Mouse (Mus musculus) intestine, embryonic 16.5 days (tissue): Measurements from ENCODE around the gene Dlg2. TPM values are rescaled to one million over a fixed set of nuclear protein-coding genes. Genes with fewer than 3 reads are reported as not detected.

ENCODE experiments used
- ATAC-seq: fragments of 200-750 bp; cut with Nextera tagmentation; 2 replicates; pipeline ENCODE4 v1.8.0; 2017; ENCODE audit warnings: moderate TSS enrichment, moderate library complexity
- H3K27ac ChIP-seq: fragments of 300-500 bp; sonication (generic); 2 replicates; pipeline ENCODE4 v1.5.1; 2014; ENCODE audit warnings: mild to moderate bottlenecking, low read length
- H3K27me3 ChIP-seq: fragments of 300-500 bp; sonication (generic); replicated peaks from 2 replicates; pipeline ENCODE4 v1.6.1; 2014; ENCODE audit warnings: low read length, control low read depth, mixed read lengths; ENCODE audit not compliant: control insufficient read depth, insufficient read depth
- H3K36me3 ChIP-seq: fragments of 300-500 bp; sonication (generic); 2 replicates; pipeline ENCODE4 v1.6.1; 2014; ENCODE audit warnings: low read length, control low read depth; ENCODE audit not compliant: control insufficient read depth, insufficient read depth
- H3K4me1 ChIP-seq: fragments of 300-500 bp; sonication (generic); 2 replicates; pipeline ENCODE4 v1.6.1; 2014; ENCODE audit warnings: low read length, control low read depth, mixed read lengths; ENCODE audit not compliant: control insufficient read depth, insufficient read depth
- H3K4me2 ChIP-seq: fragments of 300-500 bp; sonication (generic); 2 replicates; pipeline ENCODE4 v1.6.1; 2014; ENCODE audit warnings: low read depth, low read length, control low read depth
- H3K4me3 ChIP-seq: fragments of 300-500 bp; sonication (generic); 2 replicates; pipeline ENCODE4 v1.5.1; 2014; ENCODE audit warnings: mild to moderate bottlenecking, low read length
- H3K9ac ChIP-seq: fragments of 300-500 bp; sonication (generic); 2 replicates; pipeline ENCODE4 v1.6.1; 2014; ENCODE audit warnings: low read depth, low read length
- H3K9me3 ChIP-seq: fragments of 300-500 bp; sonication (generic); 2 replicates; pipeline ENCODE4 v1.6.1; 2016; ENCODE audit warnings: low read length, control low read depth; ENCODE audit not compliant: control insufficient read depth
- WGBS: fragments of 180-500 bp; shearing (Covaris S2); extraction: QIAGEN DNeasy Blood & Tissue Kit; methylation state at CpG from one replicate; pipeline ENCODE4 v1.1.7; 2014; 5-methylcytosine and 5-hydroxymethylcytosine counted together
- polyA plus RNA-seq: library from polyadenylated mRNA; unstranded; fragments of >200 nt; fragmentation: Nextera tagmentation; extraction: Ambion mirVana; gene quantifications from 2 replicates; pipeline ENCODE4 v1.2.1, GENCODE M21; 2015

The Dlg2 gene
- polyA plus RNA-seq, 1 experiment from 2014 or later, result 3.9 TPM

- Histone ChIP-seq H3K36me3 (no peaks in the 10 kb centered on the region), H3K9me3 (no peaks in the 10 kb centered on the region), H3K27ac (no peak overlapping the region), H3K4me2 (no peak overlapping the region), H3K4me1 (no peaks in the 10 kb centered on the region), H3K9ac (no peak overlapping the region), H3K4me3 (no peak overlapping the region), H3K27me3 (no peaks in the 10 kb centered on the region)
- WGBS, result 81% methylated on average over 6 of the region's 6 CpGs
- ATAC-seq, result no peak
Measured at GRCm38 (mm10) chr7:92392052-92392640, 1915.7 kb downstream of the Dlg2 start.

- H3K9ac ChIP-seq, result no peak overlapping the region
- H3K27ac ChIP-seq, result no peak overlapping the region
- no peak for ATAC-seq
- no peak overlapping the region for H3K4me2 ChIP-seq
- H3K4me3 ChIP-seq, result no peak overlapping the region
- no peaks in the 10 kb centered on the region for H3K36me3 ChIP-seq
- no peaks in the 10 kb centered on the region for H3K4me1 ChIP-seq
- no peaks in the 10 kb centered on the region for H3K9me3 ChIP-seq
- no peaks in the 10 kb centered on the region for H3K27me3 ChIP-seq
- 73% methylated on average over 1 of the region's 1 CpGs for WGBS
Measured at GRCm38 (mm10) chr7:92396783-92397182, 1920.3 kb downstream of the Dlg2 start.

GRCm38 (mm10) chr7:92398841-92399240, 1922.4 kb downstream of the Dlg2 start:
- Histone ChIP-seq H3K27ac (no peak overlapping the region), H3K36me3 (no peaks in the 10 kb centered on the region), H3K9ac (no peak overlapping the region), H3K27me3 (no peaks in the 10 kb centered on the region), H3K4me3 (no peak overlapping the region), H3K9me3 (no peaks in the 10 kb centered on the region), H3K4me1 (no peaks in the 10 kb centered on the region), H3K4me2 (no peak overlapping the region)
- WGBS, result 74% methylated on average over 1 of the region's 1 CpGs
- ATAC-seq, result no peak

GRCm38 (mm10) chr7:92400551-92400950, 1924.1 kb downstream of the Dlg2 start:
- 57% methylated on average over 1 of the region's 1 CpGs for WGBS

GRCm38 (mm10) chr7:92401001-92401688, 1924.7 kb downstream of the Dlg2 start:
- H3K4me1 ChIP-seq, result no peaks in the 10 kb centered on the region
- no peaks in the 10 kb centered on the region for H3K36me3 ChIP-seq
- no peak overlapping the region for H3K27ac ChIP-seq
- no peaks in the 10 kb centered on the region for H3K9me3 ChIP-seq
- WGBS, result 59% methylated on average over 4 of the region's 4 CpGs
- no peak overlapping the region for H3K9ac ChIP-seq
- no peak overlapping the region for H3K4me3 ChIP-seq
- no peak for ATAC-seq
- no peak overlapping the region for H3K4me2 ChIP-seq
- H3K27me3 ChIP-seq, result no peaks in the 10 kb centered on the region

More at GRCm38 (mm10) chr7:92400551-92400950, 1924.1 kb downstream of the Dlg2 start:
- Histone ChIP-seq H3K4me3 (no peak overlapping the region), H3K9me3 (no peaks in the 10 kb centered on the region), H3K4me2 (no peak overlapping the region), H3K27me3 (no peaks in the 10 kb centered on the region), H3K27ac (no peak overlapping the region), H3K9ac (no peak overlapping the region), H3K36me3 (no peaks in the 10 kb centered on the region), H3K4me1 (no peaks in the 10 kb centered on the region)
- ATAC-seq, result no peak

GRCm38 (mm10) chr7:92408479-92408878, 1932.0 kb downstream of the Dlg2 start:
- Histone ChIP-seq H3K9me3 (no peaks in the 10 kb centered on the region), H3K27ac (no peak overlapping the region), H3K4me2 (no peak overlapping the region), H3K9ac (no peak overlapping the region), H3K4me3 (no peak overlapping the region), H3K4me1 (no peaks in the 10 kb centered on the region), H3K36me3 (no peaks in the 10 kb centered on the region), H3K27me3 (no peaks in the 10 kb centered on the region)
- ATAC-seq, result no peak
- WGBS, result 68% methylated on average over 5 of the region's 5 CpGs

- H3K4me3 ChIP-seq, result no peak overlapping the region
- no peaks in the 10 kb centered on the region for H3K9me3 ChIP-seq
- 73% methylated on average over 10 of the region's 10 CpGs for WGBS
- no peaks in the 10 kb centered on the region for H3K27me3 ChIP-seq
- H3K4me1 ChIP-seq, result no peaks in the 10 kb centered on the region
- H3K27ac ChIP-seq, result no peak overlapping the region
- H3K4me2 ChIP-seq, result no peak overlapping the region
- ATAC-seq, result no peak
- H3K9ac ChIP-seq, result no peak overlapping the region
- H3K36me3 ChIP-seq, result no peaks in the 10 kb centered on the region
Measured at GRCm38 (mm10) chr7:92420474-92420873, 1944.0 kb downstream of the Dlg2 start.

- H3K9ac ChIP-seq, result no peak overlapping the region
- no peak for ATAC-seq
- H3K27me3 ChIP-seq, result no peaks in the 10 kb centered on the region
- H3K9me3 ChIP-seq, result no peaks in the 10 kb centered on the region
- no peak overlapping the region for H3K4me2 ChIP-seq
- 91% methylated on average over 3 of the region's 3 CpGs for WGBS
- H3K27ac ChIP-seq, result no peak overlapping the region
- H3K4me3 ChIP-seq, result no peak overlapping the region
- no peaks in the 10 kb centered on the region for H3K36me3 ChIP-seq
- H3K4me1 ChIP-seq, result no peaks in the 10 kb centered on the region
Measured at GRCm38 (mm10) chr7:92423017-92423416, 1946.5 kb downstream of the Dlg2 start.

- Histone ChIP-seq H3K9me3 (no peaks in the 10 kb centered on the region), H3K4me3 (no peak overlapping the region), H3K4me2 (no peak overlapping the region), H3K4me1 (no peaks in the 10 kb centered on the region), H3K27ac (no peak overlapping the region), H3K27me3 (no peaks in the 10 kb centered on the region), H3K36me3 (no peaks in the 10 kb centered on the region), H3K9ac (no peak overlapping the region)
- ATAC-seq, result no peak
- 69% methylated on average over 3 of the region's 3 CpGs for whole genome bisulfite sequencing
Measured at GRCm38 (mm10) chr7:92424703-92425102, 1948.2 kb downstream of the Dlg2 start.
